Mouse (Mus musculus) liver, embryonic 11.5 days (tissue): Measurements from ENCODE around the gene Fmnl2. TPM values are rescaled to one million over a fixed set of nuclear protein-coding genes. Genes with fewer than 3 reads are reported as not detected.

Experiments
- ATAC-seq: fragments of 200-750 bp; cut with Nextera tagmentation; replicated peaks from 2 replicates; pipeline ENCODE4 v1.8.0; 2017; ENCODE audit warnings: moderate number of reproducible peaks, mild to moderate bottlenecking, moderate TSS enrichment, moderate library complexity; ENCODE audit not compliant: low FRiP score
- DNase-seq: peaks from one replicate; pipeline ENCODE4 v3.0.0-alpha.2; 2017; ENCODE audit warnings: low spot score
- H3K27ac ChIP-seq: fragments of 300-500 bp; sonication (generic); 2 replicates; pipeline ENCODE4 v1.5.1; 2014; ENCODE audit warnings: mild to moderate bottlenecking, low read depth, low read length, control low read depth
- H3K27me3 ChIP-seq: fragments of 300-500 bp; sonication (generic); replicated peaks from 2 replicates; pipeline ENCODE4 v1.6.1; 2014; ENCODE audit warnings: low read length, mixed read lengths; ENCODE audit not compliant: control insufficient read depth, insufficient read depth
- H3K36me3 ChIP-seq: fragments of 300-500 bp; sonication (generic); 2 replicates; pipeline ENCODE4 v1.6.1; 2014; ENCODE audit warnings: mild to moderate bottlenecking, low read length, moderate library complexity, mixed read lengths; ENCODE audit not compliant: control insufficient read depth, insufficient read depth
- H3K4me1 ChIP-seq: fragments of 300-500 bp; sonication (generic); replicated peaks from 2 replicates; pipeline ENCODE4 v1.6.1; 2014; ENCODE audit warnings: low read length, mixed read lengths; ENCODE audit not compliant: control insufficient read depth, insufficient read depth
- H3K4me2 ChIP-seq: fragments of 300-500 bp; sonication (generic); 2 replicates; pipeline ENCODE4 v1.6.1; 2014; ENCODE audit warnings: mild to moderate bottlenecking, control low read depth, moderate library complexity
- H3K4me3 ChIP-seq: fragments of 300-500 bp; sonication (generic); 2 replicates; pipeline ENCODE4 v1.5.1; 2014; ENCODE audit warnings: low read depth, low read length, control low read depth
- H3K9ac ChIP-seq: fragments of 300-500 bp; sonication (generic); 2 replicates; pipeline ENCODE4 v1.6.1; 2014; ENCODE audit warnings: low read depth, low read length, control low read depth
- H3K9me3 ChIP-seq: fragments of 300-500 bp; sonication (generic); 2 replicates; pipeline ENCODE4 v1.6.1; 2016; ENCODE audit warnings: low read length, inconsistent platforms, mixed read lengths; ENCODE audit not compliant: control insufficient read depth
- WGBS: fragments of 180-500 bp; shearing (Covaris S2); extraction: QIAGEN DNeasy Blood & Tissue Kit; methylation state at CpG from one replicate; pipeline ENCODE4 v1.1.7; 2014; 5-methylcytosine and 5-hydroxymethylcytosine counted together
- polyA plus RNA-seq: library from polyadenylated mRNA; unstranded; fragments of >200 nt; fragmentation: Nextera tagmentation; extraction: Ambion mirVana; gene quantifications from 2 replicates; pipeline ENCODE4 v1.2.1, GENCODE M21; 2014

Gene Fmnl2
- polyA plus RNA-seq, 1 experiment from 2014 or later, result 1.5 TPM

- DNase-seq, result no peak
- Histone ChIP-seq H3K4me3 (no peak overlapping the region), H3K9me3 (no peaks in the 10 kb centered on the region), H3K9ac (no peak overlapping the region), H3K27me3 (no peaks in the 10 kb centered on the region), H3K4me1 (no peaks in the 10 kb centered on the region), H3K4me2 (no peak overlapping the region), H3K27ac (no peak overlapping the region), H3K36me3 (no peaks in the 10 kb centered on the region)
- ATAC-seq, result no peak
- 79% methylated on average over 9 of the region's 9 CpGs for WGBS
These were observed 136.9 kb downstream of the Fmnl2 start for GRCm38 (mm10) chr2:52994526-52994925.

- no peaks in the 10 kb centered on the region for H3K4me1 ChIP-seq
- H3K27me3 ChIP-seq, result no peaks in the 10 kb centered on the region
- 76% methylated on average over 15 of the region's 15 CpGs for WGBS
- ATAC-seq, result no peak
- no peak for DNase-seq
- no peaks in the 10 kb centered on the region for H3K9me3 ChIP-seq
- no peak overlapping the region for H3K27ac ChIP-seq
- no peaks in the 10 kb centered on the region for H3K36me3 ChIP-seq
- H3K9ac ChIP-seq, result no peak overlapping the region
- no peak overlapping the region for H3K4me3 ChIP-seq
- no peak overlapping the region for H3K4me2 ChIP-seq
These were observed 140.5 kb downstream of the Fmnl2 start for GRCm38 (mm10) chr2:52997955-52998750.

- H3K9ac ChIP-seq, result no peak overlapping the region
- no peaks in the 10 kb centered on the region for H3K9me3 ChIP-seq
- DNase-seq, result no peak
- ATAC-seq, result no peak
- H3K27me3 ChIP-seq, result no peaks in the 10 kb centered on the region
- H3K4me3 ChIP-seq, result no peak overlapping the region
- no peak overlapping the region for H3K27ac ChIP-seq
- 56% methylated on average over 3 of the region's 3 CpGs for WGBS
- H3K36me3 ChIP-seq, result no peaks in the 10 kb centered on the region
- no peak overlapping the region for H3K4me2 ChIP-seq
- peaks cover 3% of the 10 kb centered on the region; the same call in 1 of the 2 replicates for H3K4me1 ChIP-seq
These were observed 141.9 kb downstream of the Fmnl2 start for GRCm38 (mm10) chr2:52999524-52999969.

- DNase-seq (no peak), ATAC-seq (no peak)
- Histone ChIP-seq H3K9me3 (no peaks in the 10 kb centered on the region), H3K4me3 (no peak overlapping the region), H3K27me3 (no peaks in the 10 kb centered on the region), H3K27ac (no peak overlapping the region), H3K4me1 (peaks cover 3% of the 10 kb centered on the region; the same call in 1 of the 2 replicates), H3K36me3 (no peaks in the 10 kb centered on the region), H3K9ac (no peak overlapping the region), H3K4me2 (no peak overlapping the region)
- WGBS, result 86% methylated on average over 3 of the region's 3 CpGs
These were observed 142.8 kb downstream of the Fmnl2 start for GRCm38 (mm10) chr2:53000446-53000845.

DNA sequence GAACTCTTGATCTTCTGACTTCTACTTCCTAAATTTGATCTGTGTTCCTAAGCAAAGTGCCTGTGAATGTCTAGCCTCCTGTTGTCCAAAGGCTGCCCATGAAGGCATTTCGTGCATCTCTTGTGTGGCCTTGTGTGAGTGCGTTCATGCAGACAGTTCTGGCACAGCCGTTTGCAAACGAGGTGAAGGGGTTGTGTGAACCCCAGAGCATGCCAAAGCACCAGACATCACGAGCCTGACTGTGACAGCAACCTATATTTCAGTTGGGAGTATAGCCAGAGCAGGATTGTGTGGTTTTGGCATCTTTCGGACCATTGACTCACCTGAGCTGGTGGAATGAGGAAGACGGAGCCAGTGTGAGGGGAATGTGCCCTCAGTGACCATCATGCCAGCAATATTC lies 148.5 kb downstream of the Fmnl2 start:
- no peak overlapping the region for H3K4me3 ChIP-seq
- no peak overlapping the region for H3K4me2 ChIP-seq
- WGBS, result 84% methylated on average over 7 of the region's 7 CpGs
- H3K27me3 ChIP-seq, result no peaks in the 10 kb centered on the region
- H3K4me1 ChIP-seq, result peaks cover 3% of the 10 kb centered on the region; the same call in 1 of the 2 replicates
- ATAC-seq (no peak), DNase-seq (no peak)
- H3K9ac ChIP-seq, result no peak overlapping the region
- no peak overlapping the region for H3K27ac ChIP-seq
- no peaks in the 10 kb centered on the region for H3K36me3 ChIP-seq
- H3K9me3 ChIP-seq, result no peaks in the 10 kb centered on the region

DNA sequence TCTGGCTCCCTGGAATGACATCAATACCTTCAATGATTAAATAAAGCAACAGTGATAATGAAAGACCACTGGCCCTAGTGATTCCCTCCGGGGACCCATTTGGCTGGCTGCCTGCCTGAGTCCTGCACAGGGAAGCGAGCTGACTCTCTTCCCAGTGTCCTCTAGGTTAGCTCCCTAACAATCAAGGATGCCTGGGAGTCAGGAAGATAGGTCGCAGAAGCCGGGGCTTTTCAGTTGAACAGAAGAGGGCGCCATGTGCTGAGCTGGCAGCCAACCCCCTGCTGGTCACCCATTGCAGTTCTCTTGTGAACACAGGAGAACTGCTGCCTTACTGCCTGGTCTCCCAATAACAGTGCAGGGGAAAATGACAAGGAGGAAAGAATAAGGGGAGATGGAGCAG lies 149.5 kb downstream of the Fmnl2 start:
- no peak for DNase-seq
- H3K9me3 ChIP-seq, result no peaks in the 10 kb centered on the region
- no peak overlapping the region for H3K27ac ChIP-seq
- peaks cover 3% of the 10 kb centered on the region; the same call in 1 of the 2 replicates for H3K4me1 ChIP-seq
- no peak overlapping the region for H3K4me2 ChIP-seq
- WGBS, result 17% methylated on average over 5 of the region's 5 CpGs
- peak; percentile 29; the same call in 1 of the 2 replicates for ATAC-seq
- no peak overlapping the region for H3K9ac ChIP-seq
- no peak overlapping the region for H3K4me3 ChIP-seq
- no peaks in the 10 kb centered on the region for H3K27me3 ChIP-seq
- H3K36me3 ChIP-seq, result no peaks in the 10 kb centered on the region

DNA sequence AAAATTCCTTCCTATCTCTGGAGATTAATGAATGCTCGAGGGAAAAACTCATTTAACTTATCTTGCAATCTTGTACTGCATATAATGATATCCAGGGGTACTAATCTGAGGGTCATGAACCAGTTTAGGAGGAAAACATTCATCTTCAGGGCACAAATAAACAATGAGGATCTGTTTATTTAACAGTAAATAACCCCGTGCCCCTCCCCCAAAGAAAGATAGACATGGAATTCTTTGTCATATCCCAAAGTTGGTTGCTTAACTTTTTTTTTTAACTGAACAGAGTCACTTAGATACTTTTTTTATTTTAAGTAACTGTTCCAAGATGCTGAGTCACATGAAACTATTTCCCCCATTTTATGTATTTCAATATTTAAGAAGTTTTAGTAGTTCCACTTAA lies 155.4 kb downstream of the Fmnl2 start:
- 45% methylated on average over 2 of the region's 2 CpGs for WGBS
- no peaks in the 10 kb centered on the region; the same call in none of the 2 replicates for H3K4me1 ChIP-seq
- H3K27me3 ChIP-seq, result no peaks in the 10 kb centered on the region
- H3K4me3 ChIP-seq, result no peak overlapping the region
- H3K4me2 ChIP-seq, result no peak overlapping the region
- DNase-seq, result no peak
- H3K9ac ChIP-seq, result no peak overlapping the region
- H3K9me3 ChIP-seq, result no peaks in the 10 kb centered on the region
- H3K27ac ChIP-seq, result no peak overlapping the region
- no peak for ATAC-seq
- no peaks in the 10 kb centered on the region for H3K36me3 ChIP-seq

GRCm38 (mm10) chr2:53014451-53014850 lies 156.8 kb downstream of the Fmnl2 start:
- Histone ChIP-seq H3K4me1 (no peaks in the 10 kb centered on the region; the same call in none of the 2 replicates), H3K36me3 (no peaks in the 10 kb centered on the region), H3K4me2 (no peak overlapping the region), H3K27me3 (no peaks in the 10 kb centered on the region), H3K9me3 (no peaks in the 10 kb centered on the region), H3K9ac (no peak overlapping the region), H3K4me3 (no peak overlapping the region), H3K27ac (no peak overlapping the region)
- DNase-seq (no peak), ATAC-seq (no peak)
- WGBS, result 79% methylated on average over 5 of the region's 5 CpGs

- Histone ChIP-seq H3K4me2 (no peak overlapping the region), H3K4me1 (no peaks in the 10 kb centered on the region), H3K4me3 (no peak overlapping the region), H3K27ac (no peak overlapping the region), H3K27me3 (no peaks in the 10 kb centered on the region), H3K9ac (no peak overlapping the region), H3K36me3 (no peaks in the 10 kb centered on the region), H3K9me3 (no peaks in the 10 kb centered on the region)
- ATAC-seq (no peak), DNase-seq (no peak)
- 84% methylated on average over 3 of the region's 3 CpGs for WGBS
These were observed 165.3 kb downstream of the Fmnl2 start for GRCm38 (mm10) chr2:53022982-53023381.
